Mouse (Mus musculus) brain, embryonic 18.5 days (tissue): ENCODE measurements at regions not wholly inside any gene's neighbourhood (a gene's known extent, or its start where the extent isn't known, plus 50 kb on each side); places are given as distances from the start of the nearest gene placed in this dataset.
"Not testable (repeated sequence)": the region's sequence is repeated elsewhere in the genome, so short reads cannot be mapped to it uniquely, and the experiment has no call there.

Source experiments
- DNase-seq: peaks from one replicate; pipeline ENCODE4 v3.0.0-alpha.2; 2012; ENCODE audit warnings: low read depth, low spot score

DNA sequence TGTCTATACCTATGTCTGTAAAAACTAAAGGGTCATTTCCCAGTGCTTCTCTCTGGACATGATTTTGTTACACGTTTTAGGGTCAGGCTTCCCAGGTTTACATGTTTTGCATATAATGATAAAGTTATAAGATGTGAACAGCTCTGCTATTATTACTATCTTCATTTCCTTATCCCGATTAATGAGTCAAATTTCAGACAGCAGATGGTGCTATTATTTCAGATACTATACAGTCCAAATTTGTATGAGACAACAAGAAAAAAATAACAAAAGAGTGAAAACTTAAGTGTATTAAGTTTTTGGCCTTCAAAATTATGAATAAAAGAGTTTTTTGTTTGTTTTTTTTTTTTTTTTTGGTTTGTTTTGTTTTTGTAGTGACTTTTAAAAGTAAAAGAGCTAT is 922.9 kb upstream of the Ppp6c start:
- DNase-seq = peak; percentile 10

DNA sequence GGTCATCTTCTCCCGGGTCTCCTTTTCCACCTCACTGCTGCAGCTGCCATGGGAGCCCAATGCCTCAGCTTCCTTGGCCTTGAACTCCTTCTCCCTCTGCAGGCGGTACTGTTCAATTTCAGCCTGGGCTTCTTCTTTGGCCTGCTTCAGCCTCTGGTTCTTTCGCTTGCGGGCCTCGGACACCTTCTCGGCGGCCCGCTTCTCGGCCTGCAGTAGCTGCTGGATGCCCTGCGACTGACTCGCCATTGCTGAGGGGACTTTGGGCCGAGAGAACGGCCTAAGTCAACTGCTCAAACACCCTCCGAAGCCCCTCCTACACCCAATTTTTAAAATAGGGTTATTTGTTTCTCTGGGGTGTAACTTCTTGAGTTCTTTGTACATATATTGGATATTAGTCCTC is 901.4 kb upstream of the Ppp6c start:
- DNase-seq = not testable (repeated sequence)

- DNase-seq = no peak
Measured at GRCm38 (mm10) chr2:40119176-40119575, 892.9 kb upstream of the Ppp6c start.

DNA sequence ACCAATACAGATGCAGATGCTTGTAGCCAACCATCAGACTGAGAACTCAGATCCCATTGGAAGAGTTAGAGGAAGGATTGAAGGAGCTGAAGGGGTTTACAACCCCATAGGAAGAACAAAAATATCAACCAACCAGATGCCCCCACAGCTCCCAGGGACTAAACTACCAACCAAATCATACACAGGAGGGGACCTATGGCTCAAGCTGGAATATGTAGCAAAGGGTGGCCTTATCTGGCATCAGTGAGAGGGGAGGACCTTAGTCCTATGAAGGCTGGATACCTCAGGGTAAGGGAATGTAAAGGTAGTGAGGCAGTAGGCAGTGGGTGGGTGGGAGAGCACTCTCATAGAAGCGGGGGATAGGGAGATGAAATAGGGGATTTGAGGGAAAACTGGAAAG is 888.2 kb upstream of the Ppp6c start:
- no peak for DNase-seq
